Mouse (Mus musculus) kidney, embryonic 14.5 days (tissue): ENCODE results near the gene Fry. TPM values are rescaled to one million over a fixed set of nuclear protein-coding genes. Genes with fewer than 3 reads are reported as not detected.

ENCODE experiments used
- ATAC-seq: fragments of 200-750 bp; cut with Nextera tagmentation; 2 replicates; pipeline ENCODE4 v1.8.0; 2017; ENCODE audit warnings: moderate number of reproducible peaks, mild to moderate bottlenecking, moderate TSS enrichment, moderate library complexity; ENCODE audit not compliant: low FRiP score, low TSS enrichment
- H3K27ac ChIP-seq: fragments of 300-500 bp; sonication (generic); 2 replicates; pipeline ENCODE4 v1.5.1; 2014; ENCODE audit warnings: low read depth, mild to moderate bottlenecking, low read length, moderate library complexity, mixed read lengths
- H3K27me3 ChIP-seq: fragments of 300-500 bp; sonication (generic); 2 replicates; pipeline ENCODE4 v1.6.1; 2014; ENCODE audit warnings: mild to moderate bottlenecking, low read length; ENCODE audit not compliant: control insufficient read depth, insufficient read depth
- H3K36me3 ChIP-seq: fragments of 300-500 bp; sonication (generic); 2 replicates; pipeline ENCODE4 v1.6.1; 2014; ENCODE audit warnings: low read length, mixed read lengths; ENCODE audit not compliant: control insufficient read depth, insufficient read depth
- H3K4me1 ChIP-seq: fragments of 300-500 bp; sonication (generic); 2 replicates; pipeline ENCODE4 v1.6.1; 2014; ENCODE audit warnings: low read length, mixed read lengths; ENCODE audit not compliant: control insufficient read depth, insufficient read depth
- H3K4me2 ChIP-seq: fragments of 300-500 bp; sonication (generic); replicated peaks from 2 replicates; pipeline ENCODE4 v1.6.1; 2014; ENCODE audit warnings: low read depth, mild to moderate bottlenecking, low read length
- H3K4me3 ChIP-seq: fragments of 300-500 bp; sonication (generic); 2 replicates; pipeline ENCODE4 v1.5.1; 2014; ENCODE audit warnings: mild to moderate bottlenecking, low read length
- H3K9ac ChIP-seq: fragments of 300-500 bp; sonication (generic); 2 replicates; pipeline ENCODE4 v1.6.1; 2014; ENCODE audit warnings: low read depth, mild to moderate bottlenecking, low read length, moderate library complexity
- H3K9me3 ChIP-seq: fragments of 300-500 bp; sonication (generic); 2 replicates; pipeline ENCODE4 v1.6.1; 2016; ENCODE audit warnings: low read length; ENCODE audit not compliant: control insufficient read depth
- WGBS: fragments of 180-500 bp; shearing (Covaris S2); extraction: QIAGEN DNeasy Blood & Tissue Kit; methylation state at CpG from one replicate; pipeline ENCODE4 v1.1.7; 2014; 5-methylcytosine and 5-hydroxymethylcytosine counted together
- polyA plus RNA-seq: library from polyadenylated mRNA; unstranded; fragments of >200 nt; fragmentation: Nextera tagmentation; extraction: Ambion mirVana; gene quantifications from 2 replicates; pipeline ENCODE4 v1.2.1, GENCODE M21; 2014

Gene Fry
- polyA plus RNA-seq, 1 experiment from 2014 or later, result 8.0 TPM

DNA sequence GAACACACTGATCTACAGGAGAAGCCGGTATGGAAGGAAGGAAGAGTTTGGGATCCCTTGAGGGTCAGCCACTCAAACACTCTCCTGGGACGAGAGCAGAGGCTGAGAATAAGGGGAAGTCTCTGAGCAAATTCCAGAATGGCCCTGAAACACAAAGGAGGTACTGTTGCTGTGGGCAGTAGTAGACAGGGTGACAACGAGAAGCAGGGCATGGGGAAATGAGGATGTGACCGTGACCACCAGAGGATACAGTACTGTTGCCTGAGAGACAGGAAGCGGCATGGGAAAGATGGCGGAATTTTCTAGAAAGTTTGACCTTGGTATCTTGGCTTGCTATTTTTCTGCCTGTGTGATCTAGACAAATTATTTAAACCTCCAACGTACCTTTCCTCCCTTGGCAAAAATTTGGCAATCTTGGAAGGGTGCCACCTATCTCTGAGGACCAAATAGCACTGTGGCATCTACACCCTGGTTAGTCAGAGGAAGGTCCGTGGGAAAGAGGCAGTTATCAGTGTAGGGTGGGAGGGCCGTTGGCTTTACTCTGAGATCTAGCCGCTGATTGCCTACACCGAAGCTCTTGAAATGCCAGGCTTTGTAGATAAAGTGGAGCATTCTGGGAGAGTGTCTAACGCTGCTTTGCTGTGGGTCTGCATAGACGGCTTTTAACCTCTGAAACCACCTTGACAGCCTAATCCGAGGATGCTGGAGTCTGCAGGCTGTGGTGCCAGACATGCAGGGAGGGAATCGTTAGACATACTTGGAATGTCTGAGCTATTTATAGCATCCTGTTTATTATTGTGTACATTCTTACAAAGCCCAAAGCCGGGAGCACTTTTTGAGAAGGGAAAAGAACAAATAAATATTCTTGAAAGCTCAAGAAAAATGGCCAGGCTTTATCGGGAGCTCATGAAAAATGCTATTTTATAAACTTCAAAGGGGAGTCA lies 266.1 kb downstream of the Fry start:
- no peak for ATAC-seq
- peak overlapping the region; percentile 48; the same call in 1 of the 2 replicates for H3K27ac ChIP-seq

DNA sequence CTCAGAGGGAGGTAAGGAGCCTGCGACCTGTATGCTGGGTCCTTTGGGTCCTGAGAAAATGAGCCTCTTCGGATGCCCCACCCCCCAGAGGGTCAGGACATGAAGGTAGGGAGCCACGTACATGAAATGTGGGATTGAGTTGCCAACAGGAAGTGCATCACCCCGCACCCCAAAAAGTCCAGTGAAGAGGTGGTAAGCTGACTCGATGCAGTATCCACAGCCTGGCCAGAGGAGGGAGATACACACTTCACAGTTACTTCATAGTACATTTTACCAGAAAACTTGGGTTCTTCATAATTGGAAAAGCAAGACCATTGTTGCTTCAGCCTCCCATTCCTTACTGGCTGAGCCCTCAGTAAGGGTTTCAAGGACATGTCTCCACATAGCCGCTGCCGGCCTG lies 266.8 kb downstream of the Fry start:
- Histone ChIP-seq H3K9ac (no peak overlapping the region), H3K36me3 (no peaks in the 10 kb centered on the region), H3K9me3 (no peaks in the 10 kb centered on the region), H3K4me2 (no peak overlapping the region), H3K27me3 (no peaks in the 10 kb centered on the region), H3K4me1 (peaks cover 16% of the 10 kb centered on the region; the same call in 1 of the 2 replicates), H3K27ac (no peak overlapping the region; the same call in 1 of the 2 replicates), H3K4me3 (no peak overlapping the region)
- ATAC-seq, result no peak
- WGBS, result 71% methylated on average over 7 of the region's 7 CpGs

More for the DNA sequence above, 266.1 kb downstream of the Fry start:
- 59% methylated on average over 17 of the region's 17 CpGs for WGBS
- Histone ChIP-seq H3K9ac (no peak overlapping the region), H3K4me2 (no peak overlapping the region), H3K27me3 (no peaks in the 10 kb centered on the region), H3K4me1 (peaks cover 16% of the 10 kb centered on the region; the same call in 1 of the 2 replicates), H3K4me3 (no peak overlapping the region), H3K9me3 (no peaks in the 10 kb centered on the region), H3K36me3 (no peaks in the 10 kb centered on the region)

- Histone ChIP-seq H3K9ac (no peak overlapping the region), H3K4me1 (peaks cover 11% of the 10 kb centered on the region; the same call in 1 of the 2 replicates), H3K27ac (no peak overlapping the region), H3K36me3 (no peaks in the 10 kb centered on the region), H3K9me3 (no peaks in the 10 kb centered on the region), H3K4me3 (no peak overlapping the region), H3K4me2 (no peak overlapping the region), H3K27me3 (no peaks in the 10 kb centered on the region)
- 82% methylated on average over 12 of the region's 12 CpGs for WGBS
- ATAC-seq, result no peak
These were observed 270.2 kb downstream of the Fry start for GRCm38 (mm10) chr5:150388623-150389022.

DNA sequence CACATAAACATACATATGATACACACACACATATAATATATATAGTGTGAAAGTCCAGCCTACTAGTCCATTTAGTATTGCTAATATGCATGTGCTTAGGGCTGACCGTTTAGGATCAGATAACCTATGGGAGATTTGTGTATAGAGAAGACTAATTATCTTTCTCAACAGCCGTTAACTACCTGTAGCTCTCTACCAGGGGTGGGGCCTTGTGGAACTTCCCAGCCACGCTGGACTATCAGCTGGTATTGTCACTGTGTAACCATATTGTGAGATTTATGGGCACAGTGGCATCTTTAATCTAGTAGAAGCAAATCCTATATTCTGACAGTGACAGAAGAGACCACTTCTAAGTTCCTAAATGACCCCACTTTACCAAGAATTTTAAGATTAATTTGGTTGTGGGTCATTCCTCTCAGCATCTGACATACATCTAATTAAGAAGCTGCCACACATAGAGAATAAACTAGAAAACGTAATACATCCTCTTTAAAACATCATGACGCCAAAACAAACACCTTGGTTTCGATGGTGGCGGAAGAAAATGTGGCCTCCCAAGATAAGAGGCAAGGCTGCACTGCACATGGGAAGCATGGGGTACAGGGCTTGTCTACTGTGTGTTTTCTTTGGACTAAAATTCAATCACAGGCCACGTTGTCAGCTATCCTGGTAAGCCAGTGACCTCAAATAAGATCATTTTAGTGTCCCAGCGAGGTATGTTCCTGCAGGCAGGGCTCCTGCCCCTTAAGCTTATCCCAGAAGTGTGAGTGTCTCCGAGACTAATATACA lies 271.3 kb downstream of the Fry start:
- WGBS, result 42% methylated on average over 10 of the region's 10 CpGs
- no peaks in the 10 kb centered on the region for H3K36me3 ChIP-seq
- no peak overlapping the region for H3K27ac ChIP-seq
- no peak overlapping the region for H3K4me3 ChIP-seq
- H3K9ac ChIP-seq, result no peak overlapping the region
- peaks cover 4% of the 10 kb centered on the region; the same call in 1 of the 2 replicates for H3K4me1 ChIP-seq
- ATAC-seq, result no peak
- peaks cover 6% of the 10 kb centered on the region; the same call in 1 of the 2 replicates for H3K9me3 ChIP-seq
- H3K4me2 ChIP-seq, result no peak overlapping the region
- no peaks in the 10 kb centered on the region for H3K27me3 ChIP-seq

DNA sequence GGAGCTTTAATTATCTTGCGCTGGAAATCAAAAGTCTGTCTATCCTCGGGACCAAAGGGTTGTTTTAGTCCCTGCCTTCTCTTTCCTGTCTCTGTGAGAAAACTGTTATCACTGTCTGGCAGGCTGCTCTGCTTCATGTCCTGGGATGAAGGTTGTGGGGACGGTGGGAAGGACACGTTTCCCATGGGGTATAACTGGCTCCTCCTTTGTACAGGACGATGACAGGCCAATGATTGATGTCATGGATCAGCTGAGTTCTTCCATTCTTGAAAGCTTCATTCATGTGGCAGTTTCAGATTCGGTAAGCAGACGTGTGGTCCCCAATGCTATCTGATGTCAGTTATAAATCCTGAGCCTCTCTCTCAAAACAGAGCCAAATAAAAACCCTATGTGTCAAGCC lies 272.0 kb downstream of the Fry start:
- Histone ChIP-seq H3K27ac (no peak overlapping the region), H3K36me3 (no peaks in the 10 kb centered on the region), H3K4me3 (no peak overlapping the region), H3K27me3 (no peaks in the 10 kb centered on the region), H3K9me3 (peaks cover 7% of the 10 kb centered on the region; the same call in 1 of the 2 replicates), H3K9ac (no peak overlapping the region), H3K4me2 (no peak overlapping the region), H3K4me1 (no peaks in the 10 kb centered on the region)
- no peak for ATAC-seq
- 25% methylated on average over 7 of the region's 7 CpGs for WGBS

- Histone ChIP-seq H3K4me2 (no peak overlapping the region), H3K36me3 (no peaks in the 10 kb centered on the region), H3K4me3 (no peak overlapping the region), H3K27me3 (no peaks in the 10 kb centered on the region), H3K4me1 (no peaks in the 10 kb centered on the region), H3K9ac (no peak overlapping the region), H3K9me3 (peaks cover 7% of the 10 kb centered on the region; the same call in 1 of the 2 replicates), H3K27ac (no peak overlapping the region)
- 97% methylated on average over 6 of the region's 6 CpGs for WGBS
- no peak for ATAC-seq
These were observed 276.2 kb downstream of the Fry start for GRCm38 (mm10) chr5:150394645-150395044.

DNA sequence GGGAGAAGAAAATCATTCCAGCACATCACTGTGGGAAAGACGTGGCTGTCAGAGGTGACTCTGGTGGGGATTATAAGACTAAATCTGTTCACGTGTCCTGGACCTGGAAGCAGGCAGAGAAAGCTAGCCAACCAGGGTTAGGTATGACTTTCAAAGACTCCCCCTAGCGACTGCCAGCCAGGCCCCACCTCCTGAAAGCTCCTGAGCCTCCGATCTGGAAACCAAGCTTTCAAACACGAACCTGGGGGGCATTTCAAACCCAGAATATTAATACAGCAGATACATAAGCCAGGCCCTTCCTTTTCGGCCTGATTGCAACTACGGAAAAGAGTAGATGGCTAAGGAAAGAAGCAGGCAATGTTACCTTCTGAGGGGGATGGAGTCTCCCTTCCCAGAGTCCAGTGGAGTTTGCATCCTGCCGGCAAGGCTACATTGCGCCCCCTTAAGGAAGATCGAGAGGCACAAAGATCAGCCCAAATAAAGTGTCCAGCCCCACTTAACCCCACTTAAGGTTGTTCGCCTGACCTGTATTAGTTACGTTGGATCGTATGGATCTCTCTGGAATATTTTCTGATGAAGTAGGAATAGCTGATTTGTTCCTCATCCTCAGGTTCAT lies 284.5 kb downstream of the Fry start:
- Histone ChIP-seq H3K27ac (no peak overlapping the region), H3K4me3 (no peak overlapping the region), H3K36me3 (no peaks in the 10 kb centered on the region; the same call in 1 of the 2 replicates), H3K9ac (no peak overlapping the region), H3K4me2 (0 out of 2 replicates have a peak overlapping the region, but pooled peaks have one; percentile 21), H3K4me1 (0 out of 2 replicates have a peak, but pooled peaks cover 4% of the 10 kb centered on the region), H3K9me3 (no peaks in the 10 kb centered on the region), H3K27me3 (no peaks in the 10 kb centered on the region)
- WGBS, result 33% methylated on average over 13 of the region's 13 CpGs
- ATAC-seq, result 0 out of 2 replicates have a peak, but pooled peaks have one; percentile 43

- WGBS, result 57% methylated on average over 8 of the region's 8 CpGs
- no peak overlapping the region for H3K4me3 ChIP-seq
- no peaks in the 10 kb centered on the region for H3K9me3 ChIP-seq
- no peak overlapping the region for H3K9ac ChIP-seq
- no peak for ATAC-seq
- no peaks in the 10 kb centered on the region; the same call in 1 of the 2 replicates for H3K36me3 ChIP-seq
- H3K27me3 ChIP-seq, result no peaks in the 10 kb centered on the region
- no peak overlapping the region for H3K27ac ChIP-seq
- peaks cover 13% of the 10 kb centered on the region for H3K4me1 ChIP-seq
- no peak overlapping the region for H3K4me2 ChIP-seq
These were observed 286.4 kb downstream of the Fry start for GRCm38 (mm10) chr5:150404867-150405266.
